Mouse (Mus musculus) neutrophil, adult 65 days (primary cell): ENCODE measurements around the gene Acot9. TPM values are rescaled to one million over a fixed set of nuclear protein-coding genes. Genes with fewer than 3 reads are reported as not detected.

Source experiments
- total RNA-seq: library from RNA; stranded (reverse); gene quantifications from 2 replicates; pipeline ENCODE4 v1.2.4, GENCODE M21; 2023

Gene Acot9
- 49.9 and 55.3 TPM in 2 replicates for total RNA-seq

GRCm38 (mm10) chrX:155262235-155262914 is at the start of gene Acot9:
Gene Acot9, plus strand, starts transcription at chrX:155262443.

GRCm38 (mm10) chrX:155216271-155216670 is 46.0 kb upstream of the Acot9 start, which contains the start of gene Sat1:
Gene Sat1, minus strand, starts transcription at chrX:155216449.

GRCm38 (mm10) chrX:155340654-155341053 is 78.4 kb downstream of the Acot9 start, which contains the start of gene Prdx4:
Gene Prdx4, minus strand, starts transcription at chrX:155340754.

Other genes with a start within 250 kb of the Acot9 start
- not detected in 2 replicates for gene Magea5, start 199.3 kb upstream of the Acot9 start, total RNA-seq
- gene Magea1, start 172.7 kb upstream of the Acot9 start, total RNA-seq: not detected in 2 replicates
- gene Magea2, start 168.8 kb upstream of the Acot9 start, total RNA-seq: not detected in 2 replicates
- not detected in 2 replicates for gene Cldn34b2, start 134.0 kb upstream of the Acot9 start, total RNA-seq
- gene Sat1, start 46.0 kb upstream of the Acot9 start, total RNA-seq: 564 and 611 TPM in 2 replicates
- 18.7 and 21.3 TPM in 2 replicates for gene Prdx4, start 78.3 kb downstream of the Acot9 start, total RNA-seq